Mouse (Mus musculus) thymus, adult 2 months (tissue): ENCODE results near the gene Kpna1.

ENCODE experiments used
- CTCF ChIP-seq: fragments of 200-500 bp; IDR thresholded peaks from 2 replicates; pipeline ENCODE4 v1.5.1; 2012; ENCODE audit warnings: mild to moderate bottlenecking, control low read depth, low read length, moderate library complexity, borderline replicate concordance; ENCODE audit not compliant: control insufficient read depth, poor library complexity, insufficient read depth; ENCODE audit errors: extremely low read depth
- POLR2A ChIP-seq: fragments of 200-500 bp; IDR thresholded peaks from 2 replicates; pipeline ENCODE4 v1.6.1; 2012; ENCODE audit warnings: mild to moderate bottlenecking, low read length, control low read depth, moderate library complexity; ENCODE audit not compliant: control insufficient read depth, poor library complexity, insufficient read depth; ENCODE audit errors: extremely low read depth

- TF ChIP-seq CTCF (no peak), POLR2A (no peak)
Measured at GRCm38 (mm10) chr16:36047538-36047937, 69.0 kb downstream of the Kpna1 start.
